Mouse (Mus musculus): ENCODE measurements at regions not wholly inside any gene's neighbourhood (a gene's known extent, or its start where the extent isn't known, plus 50 kb on each side); places are given as distances from the start of the nearest gene placed in this dataset.

DNA sequence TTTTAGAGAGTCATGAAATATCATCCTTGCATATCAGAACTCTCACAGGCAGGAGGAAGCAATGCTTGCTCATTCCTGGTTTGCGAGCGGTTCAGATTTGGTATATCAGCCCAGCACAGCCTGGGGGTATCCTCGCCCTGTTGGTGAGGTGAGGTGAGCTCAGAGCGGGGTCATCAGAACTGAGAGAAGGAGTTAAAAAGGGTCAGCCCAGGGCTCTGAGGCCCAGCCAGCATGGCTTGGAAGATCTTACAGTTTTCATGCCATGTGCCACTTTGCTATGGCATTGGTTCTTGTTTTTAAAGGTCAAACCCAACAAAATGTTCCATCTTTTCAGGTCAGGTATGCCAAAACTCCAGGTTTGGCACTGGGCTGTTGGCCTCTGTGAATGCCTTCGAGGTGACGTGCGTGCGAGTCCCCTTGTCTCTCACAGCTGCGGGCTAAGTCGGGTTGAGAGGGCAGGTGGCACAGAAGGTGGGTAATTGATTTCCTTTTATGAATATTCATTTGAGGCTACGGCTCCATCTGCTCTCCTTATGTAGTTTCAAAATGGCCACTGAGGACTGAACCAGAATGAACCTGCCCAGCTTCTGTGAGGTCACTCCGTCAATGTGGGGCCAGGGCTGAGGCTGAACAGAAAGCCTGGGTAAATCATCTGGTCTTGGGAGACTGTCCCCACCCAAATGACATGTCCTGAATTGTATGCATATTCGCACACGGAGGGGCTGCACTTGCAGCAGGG, 86.3 kb downstream of the Hhipl2 start:
- no peak for DNase-seq (ENCODE audit: low read depth, low spot score)

DNA sequence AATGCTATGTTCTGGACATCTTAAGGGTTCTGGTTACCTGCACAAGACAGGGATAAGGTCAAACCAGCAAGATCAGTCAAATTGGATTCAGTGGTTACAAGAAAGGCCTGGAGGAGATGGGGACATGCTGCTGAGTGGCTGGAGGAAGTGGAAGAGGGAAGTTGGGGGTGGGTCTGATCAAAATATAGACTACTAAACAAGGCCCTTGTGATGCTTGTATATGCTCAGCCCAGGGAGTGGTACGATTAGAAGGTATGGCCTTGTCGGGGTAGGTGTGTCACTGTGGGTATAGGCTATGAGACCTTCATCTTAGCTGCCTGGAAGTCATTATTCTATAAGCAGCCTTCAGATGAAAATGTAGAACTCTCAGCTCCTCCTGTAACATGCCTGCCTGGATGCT, 89.9 kb downstream of the Hhipl2 start:
- DNase-seq (ENCODE audit: low read depth, low spot score), result no peak

DNA sequence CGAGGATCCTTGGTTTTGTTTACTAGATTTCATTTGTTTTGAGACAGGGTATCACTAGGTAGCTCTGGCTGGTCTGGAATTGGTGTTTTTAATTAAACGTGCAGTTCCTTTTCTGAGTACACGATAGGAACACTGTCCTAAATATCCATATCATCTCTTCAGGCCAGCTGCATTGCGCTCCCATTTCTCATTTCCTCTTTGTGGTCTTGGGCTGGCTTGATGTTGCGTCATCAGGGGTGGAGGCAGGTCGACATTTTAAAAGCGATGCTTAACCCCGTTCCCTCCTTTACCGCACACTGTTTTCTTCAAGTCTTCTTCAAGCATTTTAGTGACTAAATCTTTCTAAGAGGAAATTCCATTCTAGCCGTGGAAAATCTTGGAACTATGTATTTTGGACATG, 92.7 kb downstream of the Hhipl2 start:
- DNase-seq (ENCODE audit: low read depth, low spot score), result no peak

DNA sequence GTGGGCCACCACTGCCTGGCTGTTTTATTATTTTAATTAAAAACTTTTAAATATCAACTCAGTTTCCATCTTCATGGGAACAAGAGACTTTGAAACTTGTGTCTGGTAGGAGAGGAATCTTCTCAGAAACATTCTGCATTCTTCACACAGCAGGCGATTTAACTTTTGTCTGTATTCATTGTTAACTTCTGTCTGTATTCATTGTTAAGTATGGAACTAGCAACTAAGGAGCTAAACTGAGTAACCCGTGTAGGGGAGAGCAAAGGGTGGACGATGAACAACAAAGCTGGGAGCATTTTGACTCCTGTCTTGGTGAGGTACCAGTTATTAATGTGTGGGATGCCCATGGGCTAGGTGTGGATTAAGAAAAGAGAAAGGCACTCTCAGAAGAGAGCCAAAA, 95.9 kb downstream of the Hhipl2 start:
- DNase-seq (ENCODE audit: low read depth, low spot score), result peak; percentile 49

DNA sequence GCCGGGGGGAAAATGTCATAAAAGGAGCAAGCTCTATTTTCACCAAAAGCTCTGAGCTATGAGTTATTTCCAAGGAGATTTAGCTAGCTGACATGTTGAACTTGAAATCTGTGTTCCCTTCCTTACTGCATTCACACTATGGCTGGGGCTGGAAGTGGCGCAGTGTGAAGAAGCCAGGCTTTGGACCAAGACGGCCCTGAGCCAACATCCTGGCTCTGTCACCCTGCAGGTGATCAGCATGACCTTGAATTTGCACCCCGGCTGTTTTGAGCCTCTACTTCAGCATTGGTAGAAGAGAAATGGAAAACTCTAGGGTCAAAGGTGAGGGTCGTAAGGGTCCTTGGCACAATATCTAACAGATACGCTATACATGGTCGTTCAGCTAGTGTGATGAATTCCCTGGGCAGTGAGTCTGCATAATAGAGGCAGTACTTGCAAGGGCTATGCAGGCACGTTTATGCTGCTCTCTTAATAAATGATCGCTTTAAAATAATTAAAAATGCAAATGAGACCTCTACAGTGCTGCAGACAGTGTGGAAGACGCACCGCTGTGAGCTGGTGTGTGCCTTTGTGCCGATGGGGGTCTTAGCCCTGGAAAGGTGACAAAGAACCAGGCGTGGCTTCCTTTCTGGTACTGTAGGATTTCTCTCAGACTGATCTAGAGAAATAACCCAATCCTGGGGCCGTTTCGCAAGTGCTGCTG, 96.4 kb downstream of the Hhipl2 start:
- DNase-seq (ENCODE audit: low read depth, low spot score), result peak; percentile 17

DNA sequence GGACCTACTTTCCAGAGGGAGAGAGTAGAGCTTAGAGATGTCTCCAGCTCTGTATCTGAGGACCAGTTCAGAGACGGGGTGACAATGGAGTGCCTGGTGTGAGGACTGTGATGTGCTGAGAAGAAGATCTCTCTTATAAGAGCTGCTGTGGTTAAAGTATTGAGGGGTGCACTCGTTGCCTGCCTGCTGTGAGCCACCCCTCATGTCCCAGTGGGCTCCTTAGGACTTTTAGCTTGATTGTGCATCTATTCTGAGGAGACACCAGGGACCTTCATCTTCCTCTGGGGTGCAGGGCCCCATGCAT, 96.9 kb downstream of the Hhipl2 start:
- DNase-seq (ENCODE audit: low read depth, low spot score), result no peak

DNA sequence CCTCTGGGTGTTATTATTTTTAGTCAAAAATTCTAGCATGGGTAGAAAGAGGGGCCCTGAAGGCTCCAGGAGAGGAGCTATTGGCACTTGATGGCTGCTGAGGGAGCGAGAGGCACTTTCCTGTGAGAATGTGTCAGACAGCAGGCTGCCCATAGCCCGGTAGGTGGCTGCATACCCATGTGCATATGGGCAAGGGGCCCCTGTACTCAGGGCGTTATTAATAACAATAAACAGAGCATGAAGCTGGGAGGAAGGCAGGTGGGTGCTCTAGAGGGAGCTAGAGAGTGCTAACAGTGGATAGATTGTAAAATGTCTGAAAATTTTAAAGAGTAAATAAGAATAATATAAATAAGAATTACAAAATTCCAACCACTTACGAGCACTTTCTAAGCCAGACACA, 98.2 kb downstream of the Hhipl2 start:
- no peak for DNase-seq (ENCODE audit: low read depth, low spot score)

DNA sequence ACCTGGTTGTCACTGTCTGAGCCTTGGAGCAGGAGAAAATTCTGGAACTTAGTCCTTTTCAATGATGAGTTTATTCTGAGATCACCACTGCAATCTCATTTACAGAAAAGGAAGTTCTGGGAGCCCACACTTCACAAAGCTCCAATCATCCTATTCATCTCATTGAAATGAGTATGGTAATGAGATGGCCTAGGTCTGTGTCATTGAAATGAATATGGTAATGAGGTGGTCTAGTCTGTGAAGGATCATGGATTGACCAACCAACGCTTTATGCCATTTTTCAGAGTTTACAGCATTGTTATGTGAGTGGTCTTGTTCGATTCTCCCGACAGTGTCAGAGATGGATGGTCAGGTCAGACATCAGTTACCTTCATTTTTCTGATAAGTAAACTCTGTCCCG, 99.2 kb downstream of the Hhipl2 start:
- no peak for DNase-seq (ENCODE audit: low read depth, low spot score)

DNA sequence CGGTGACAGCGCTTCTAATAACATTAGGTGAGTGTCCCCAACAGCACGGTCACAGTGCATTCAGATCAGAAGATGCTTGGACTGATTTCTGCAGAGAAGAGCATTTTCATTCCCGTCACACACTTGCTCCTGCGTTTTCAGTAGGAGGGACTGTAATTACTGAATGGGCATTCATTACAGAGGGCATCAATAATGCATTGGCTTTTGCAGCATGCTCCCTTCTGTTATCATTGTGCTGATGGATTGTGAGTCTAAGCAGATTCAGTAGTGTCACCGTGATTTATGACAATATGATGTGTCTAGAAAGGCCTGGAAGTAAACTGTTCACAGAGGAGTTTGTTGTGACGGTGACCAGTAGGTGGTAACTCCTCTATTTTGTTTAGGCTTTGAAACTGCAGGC, 103.6 kb downstream of the Hhipl2 start:
- DNase-seq (ENCODE audit: low read depth, low spot score), result no peak

DNA sequence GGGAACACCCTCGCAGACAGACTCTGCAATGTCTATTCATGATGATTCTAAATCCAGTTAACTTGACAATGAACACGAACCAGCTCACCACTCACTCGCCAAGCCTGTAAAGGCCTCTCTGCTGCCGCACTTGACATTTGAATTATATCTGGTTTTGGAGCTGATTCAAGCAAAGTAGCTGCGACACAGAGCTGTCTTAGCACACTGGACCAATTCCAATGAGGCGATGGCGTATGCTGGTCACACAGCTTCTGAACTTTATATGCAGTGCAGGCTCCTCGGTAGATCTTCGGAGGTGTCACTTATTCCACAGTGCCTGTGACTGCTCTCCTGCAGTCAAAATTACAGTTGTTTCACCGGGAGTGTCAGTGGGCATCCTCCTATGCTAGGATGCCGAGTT, 115.4 kb downstream of the Hhipl2 start:
- no peak for DNase-seq (ENCODE audit: low read depth, low spot score)

DNA sequence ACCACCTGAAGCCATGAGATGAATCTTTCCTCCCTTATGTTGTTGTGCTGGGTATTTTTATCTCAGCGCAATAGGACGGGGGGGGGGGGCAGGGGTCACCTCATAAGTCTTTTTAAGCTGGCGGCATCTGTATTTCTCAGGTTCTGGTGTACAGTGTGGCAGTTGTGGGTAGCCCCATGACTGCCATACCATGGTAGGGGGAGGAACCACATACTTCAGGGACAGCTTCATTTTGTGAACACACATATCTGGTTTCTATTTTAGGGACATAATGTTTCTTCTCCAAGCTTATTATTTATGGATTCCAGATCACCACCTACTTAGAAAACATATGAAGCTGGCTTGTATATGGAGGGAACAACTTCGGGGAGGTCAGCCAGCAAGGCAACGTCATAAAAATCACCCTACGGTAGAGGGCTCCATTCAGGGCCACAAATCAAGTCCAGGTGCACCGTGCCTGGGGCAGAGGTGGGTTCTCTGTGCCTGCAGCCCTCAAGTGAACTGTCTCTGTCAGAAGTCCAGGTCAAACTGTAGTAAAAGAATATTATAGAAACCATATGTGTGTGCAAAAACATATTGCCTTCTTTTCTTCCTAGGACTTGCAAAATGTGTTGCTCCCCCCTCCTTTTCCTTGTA, 130.9 kb downstream of the Hhipl2 start:
- no peak for DNase-seq (ENCODE audit: low read depth, low spot score)

DNA sequence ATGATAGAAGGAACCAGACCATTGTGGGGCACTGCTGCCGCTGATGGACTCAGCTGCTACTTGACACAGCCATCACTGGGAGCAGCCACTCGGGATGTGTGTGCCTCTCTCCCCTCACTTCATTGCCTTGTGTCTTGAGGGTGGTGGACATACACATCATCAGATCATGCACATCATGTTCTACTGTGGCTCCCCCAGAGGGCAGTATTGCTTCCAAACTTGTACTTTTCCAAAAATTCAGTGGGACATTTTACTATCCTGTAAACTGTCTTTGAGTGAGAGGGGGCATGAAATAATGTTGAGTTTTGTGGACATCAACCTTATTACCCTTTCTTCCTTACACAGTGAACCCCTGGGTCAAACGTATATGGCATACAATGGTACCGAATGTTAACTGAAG, 134.6 kb downstream of the Hhipl2 start:
- DNase-seq (ENCODE audit: low read depth, low spot score), result no peak

DNA sequence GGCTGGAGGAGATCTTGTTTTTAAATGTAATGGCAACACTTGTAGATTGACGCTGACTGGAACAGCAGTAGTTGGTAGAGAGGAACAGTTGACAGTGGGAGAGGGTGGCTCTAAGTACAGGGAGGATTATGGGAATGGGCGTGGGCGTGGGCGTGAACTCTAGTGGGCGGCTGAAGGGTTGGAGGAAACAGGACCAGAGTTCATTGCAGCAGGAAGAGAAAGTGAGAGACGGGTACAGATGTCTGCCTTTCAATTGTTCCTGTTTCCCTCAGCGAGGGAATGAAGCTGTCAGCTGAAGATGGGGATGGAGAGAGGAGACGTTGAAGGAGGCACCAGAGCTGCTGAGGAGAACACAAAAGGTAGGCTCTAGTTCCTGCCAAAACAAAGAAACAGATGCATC, 135.2 kb downstream of the Hhipl2 start:
- DNase-seq (ENCODE audit: low read depth, low spot score), result no peak

DNA sequence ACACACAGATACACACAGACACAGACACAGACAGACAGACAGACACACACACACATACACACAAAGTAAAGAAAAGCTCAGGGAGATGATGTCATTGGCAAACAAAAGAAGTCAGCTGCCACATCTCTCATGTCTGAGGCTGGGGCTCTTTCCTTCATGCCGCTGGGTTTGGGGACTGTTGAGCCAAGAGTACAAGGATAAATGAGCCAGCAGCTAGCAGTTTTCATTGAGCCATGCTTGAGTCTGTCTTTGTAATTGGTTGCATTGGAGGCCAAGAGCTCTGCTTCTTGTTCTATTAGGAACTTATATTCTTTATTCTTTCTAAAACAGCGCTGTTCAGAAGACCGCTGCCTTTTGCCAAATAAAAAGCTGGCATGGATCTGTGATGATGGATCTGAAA, 144.8 kb downstream of the Hhipl2 start:
- DNase-seq (ENCODE audit: low read depth, low spot score), result no peak

DNA sequence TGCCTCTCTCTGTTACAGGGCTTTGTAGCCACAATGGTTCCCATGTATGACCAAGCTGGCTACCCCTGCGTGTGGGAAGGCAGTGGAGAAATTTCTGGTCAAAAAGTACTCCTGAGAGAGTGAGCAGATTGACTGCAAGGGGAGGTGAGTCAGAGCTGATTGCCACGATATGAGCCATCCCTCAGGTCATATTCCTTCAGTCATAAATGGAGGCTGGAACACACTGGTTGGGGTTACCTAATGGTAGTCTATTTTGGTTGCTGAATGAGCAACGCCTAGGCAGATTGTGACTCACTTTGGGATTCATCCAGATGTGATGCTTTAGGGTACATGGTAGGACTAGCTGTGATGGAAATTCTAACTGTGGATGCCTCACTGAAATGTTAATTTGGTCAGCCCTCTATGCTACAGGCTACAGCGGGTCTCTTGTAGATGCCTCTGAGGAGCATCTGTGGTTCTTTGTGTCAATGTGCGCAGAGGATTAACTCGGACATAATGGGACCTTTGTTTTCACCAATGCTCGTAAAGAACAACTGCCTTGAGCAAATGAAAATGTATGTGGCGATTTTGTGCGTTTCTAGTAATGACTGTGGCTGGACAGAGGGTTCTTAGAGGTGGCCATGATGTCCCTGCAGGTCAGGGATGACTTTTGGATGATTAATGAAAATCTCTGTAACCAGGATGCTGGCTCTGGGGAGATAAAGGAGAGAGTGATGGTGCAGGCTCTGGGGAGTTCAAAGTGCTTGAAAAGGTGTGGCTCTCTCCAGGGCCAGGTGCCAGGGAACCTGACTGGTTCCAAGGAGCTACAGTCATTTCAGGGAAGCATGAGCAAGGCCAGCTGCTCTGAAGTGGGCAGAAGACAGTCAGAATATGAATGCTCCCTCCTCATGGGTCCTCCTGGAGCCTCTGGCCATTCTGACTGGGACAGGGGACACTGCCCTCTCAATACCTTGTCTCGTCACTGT, 155.9 kb downstream of the Hhipl2 start:
- DNase-seq (ENCODE audit: low read depth, low spot score), result no peak

DNA sequence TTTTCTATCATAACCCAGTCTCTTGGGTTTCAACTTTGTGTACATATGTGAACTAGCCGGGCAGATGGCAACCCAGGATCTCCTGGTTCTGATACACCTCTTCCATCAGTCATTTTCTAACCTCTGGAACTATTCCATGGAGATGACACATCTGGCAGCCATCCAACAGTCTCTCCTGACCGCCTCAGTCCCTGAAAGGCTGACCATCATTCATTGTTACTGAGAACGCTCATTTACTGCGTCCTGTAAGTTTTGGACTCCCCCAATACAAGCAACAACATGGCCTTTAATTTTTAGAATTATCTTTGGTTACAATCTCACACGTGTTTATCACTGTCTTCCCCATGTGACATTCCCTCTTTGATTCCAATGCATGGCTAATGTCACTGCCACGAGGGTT, 166.8 kb downstream of the Hhipl2 start:
- no peak for DNase-seq (ENCODE audit: low read depth, low spot score)

DNA sequence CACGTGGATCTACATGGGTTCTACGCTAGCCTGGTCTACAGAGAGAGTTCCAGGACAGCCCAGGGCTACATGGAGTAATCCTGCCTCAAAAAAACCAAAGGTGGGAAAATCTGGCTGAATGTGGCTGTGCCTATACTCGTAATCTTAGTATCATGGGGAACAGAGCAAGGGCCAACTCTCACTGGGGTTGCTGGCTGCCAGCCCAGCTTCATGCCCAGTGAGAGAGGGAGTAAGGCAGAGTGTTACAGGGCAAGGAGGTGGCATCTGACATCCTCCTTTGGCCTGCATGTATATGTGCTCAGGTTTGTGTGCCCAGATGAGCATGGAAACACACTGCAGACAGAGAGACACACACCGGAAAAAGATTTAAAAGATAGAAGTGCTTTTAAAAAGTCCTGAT, 168.4 kb downstream of the Hhipl2 start:
- DNase-seq (ENCODE audit: low read depth, low spot score), result no peak

DNA sequence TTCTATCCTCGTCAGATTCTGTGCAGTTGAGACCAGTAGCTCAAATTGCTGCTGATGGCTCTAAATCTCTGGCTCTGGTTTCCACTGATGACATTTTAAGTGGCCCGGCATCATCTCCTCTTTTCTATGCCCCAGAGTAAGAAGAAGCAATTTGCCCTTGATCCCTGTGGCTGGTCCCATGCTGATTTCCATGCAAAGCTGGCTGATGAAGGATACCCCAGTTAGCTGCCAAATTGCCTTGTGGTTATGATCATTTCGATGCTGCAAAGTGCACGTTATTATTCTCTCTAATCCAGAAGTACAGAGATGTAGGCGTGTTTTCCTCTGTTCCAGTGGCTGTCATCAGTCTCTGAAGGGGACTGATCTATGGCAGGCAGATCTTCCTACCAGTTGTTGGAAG, 177.3 kb downstream of the Hhipl2 start:
- DNase-seq (ENCODE audit: low read depth, low spot score), result no peak

DNA sequence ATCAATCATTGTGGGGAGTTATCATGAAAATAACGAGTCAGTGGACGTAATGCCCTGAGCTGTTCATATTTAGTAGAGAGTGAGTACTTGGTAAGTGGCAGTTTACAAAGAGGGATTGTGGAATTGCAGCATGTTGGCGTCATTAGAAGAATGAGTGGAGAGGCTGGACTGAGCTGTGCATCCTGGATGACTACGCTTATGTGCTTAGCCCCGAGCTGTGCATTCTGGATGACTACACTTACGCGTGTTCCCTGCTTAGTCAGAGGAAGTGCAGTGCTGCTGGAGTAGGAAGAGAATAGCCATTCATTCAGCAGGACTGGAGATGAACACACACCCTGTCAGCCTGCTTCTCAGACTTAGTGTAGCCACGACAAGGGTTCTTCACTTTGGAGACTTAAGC, 182.5 kb downstream of the Hhipl2 start:
- no peak for DNase-seq (ENCODE audit: low read depth, low spot score)

DNA sequence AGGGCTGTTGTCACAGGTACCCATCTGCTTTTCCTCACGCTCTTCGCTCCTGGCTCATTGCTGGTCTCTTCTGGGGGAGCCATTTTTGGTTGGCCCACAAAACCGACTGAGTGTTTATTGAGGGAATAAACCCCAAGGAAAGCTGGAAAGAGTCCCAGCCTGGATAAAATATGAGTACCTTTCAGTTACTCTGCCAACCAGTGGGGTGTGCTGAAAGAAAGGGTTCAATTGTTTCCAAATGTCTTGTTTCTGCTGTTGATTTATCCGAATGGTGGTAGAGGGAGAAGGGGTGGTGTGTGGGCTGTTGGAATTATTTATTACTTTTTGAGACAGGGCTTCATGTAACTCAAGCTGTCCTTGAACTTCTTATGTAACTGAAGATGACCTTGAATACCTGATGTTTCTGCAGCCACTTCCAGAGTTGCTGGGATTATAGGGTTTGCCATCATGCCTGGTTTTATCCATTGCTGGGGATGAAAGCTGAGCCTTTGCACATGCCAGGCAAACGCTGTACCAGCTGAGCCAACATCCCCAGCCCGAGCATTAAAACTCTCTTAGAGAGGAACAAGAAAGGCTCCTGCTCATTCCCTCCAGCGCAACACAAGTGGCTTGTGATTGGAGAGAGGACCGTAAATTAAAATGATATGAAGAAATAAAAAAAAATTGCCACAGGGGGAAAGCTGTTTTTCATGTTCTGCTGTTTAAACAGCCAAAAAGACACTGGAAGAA, 194.1 kb downstream of the Hhipl2 start:
- no peak for DNase-seq (ENCODE audit: low read depth, low spot score)

DNA sequence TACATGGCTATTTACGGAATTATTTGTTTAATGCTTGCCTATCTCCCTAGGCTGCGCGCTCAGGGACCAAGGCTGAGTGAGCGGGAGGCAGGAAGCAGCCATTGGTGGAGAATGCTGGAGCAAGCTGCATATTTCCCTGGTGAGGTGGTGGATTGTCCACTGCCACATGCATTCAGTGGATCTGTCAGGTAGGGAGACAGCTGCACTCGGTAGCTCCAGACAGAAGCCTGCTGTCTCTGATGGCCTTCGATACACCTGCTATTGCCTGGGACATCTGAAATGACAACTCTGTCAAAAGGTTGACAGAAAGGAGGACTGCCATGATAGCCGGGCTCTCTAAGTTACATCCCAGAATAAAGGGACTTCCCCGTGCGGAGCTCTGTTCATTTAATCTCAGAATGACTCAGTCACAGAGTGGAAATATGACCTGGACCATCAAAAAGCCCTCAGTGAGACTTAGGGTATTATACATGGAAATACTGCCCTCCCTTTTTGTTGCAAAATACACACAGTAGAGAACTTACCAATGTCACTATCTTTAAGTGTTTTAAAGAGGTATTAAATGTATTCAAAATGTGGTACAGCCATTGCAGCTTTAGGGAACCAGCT, 201.5 kb downstream of the Hhipl2 start:
- DNase-seq (ENCODE audit: low read depth, low spot score), result no peak

Measured in ZHBTc4 (cell line).